Mouse (Mus musculus) testis, adult 2 months (tissue): ENCODE results near the gene Traf3ip1. TPM values are rescaled to one million over a fixed set of nuclear protein-coding genes. Genes with fewer than 3 reads are reported as not detected.
A peak's percentile ranks its signal among the peaks of the same experiment; 100 is the strongest.

Source experiments
- H3K27ac ChIP-seq: fragments of 200-500 bp; 2 replicates; pipeline ENCODE4 v1.5.1; 2012; ENCODE audit warnings: low read depth, low read length; ENCODE audit not compliant: control insufficient read depth, insufficient read depth
- H3K27me3 ChIP-seq: fragments of 200-500 bp; 2 replicates; pipeline ENCODE4 v1.6.1; 2012; ENCODE audit warnings: mild to moderate bottlenecking, low read length, moderate library complexity; ENCODE audit not compliant: control insufficient read depth, insufficient read depth
- H3K36me3 ChIP-seq: fragments of 200-500 bp; 2 replicates; pipeline ENCODE4 v1.6.1; 2012; ENCODE audit warnings: mild to moderate bottlenecking, low read length; ENCODE audit not compliant: control insufficient read depth, insufficient read depth
- H3K4me1 ChIP-seq: fragments of 200-500 bp; 2 replicates; pipeline ENCODE4 v1.6.1; 2012; ENCODE audit warnings: low read length; ENCODE audit not compliant: control insufficient read depth, insufficient read depth
- H3K4me3 ChIP-seq: fragments of 200-500 bp; 2 replicates; pipeline ENCODE4 v1.5.1; 2012; ENCODE audit warnings: low read depth, mild to moderate bottlenecking, low read length, moderate library complexity, mixed read lengths; ENCODE audit not compliant: control insufficient read depth
- CTCF ChIP-seq: fragments of 200-500 bp; IDR thresholded peaks from 2 replicates; pipeline ENCODE4 v1.5.1; 2012; ENCODE audit warnings: low read depth, mild to moderate bottlenecking, inconsistent platforms, low read length, moderate library complexity; ENCODE audit not compliant: control insufficient read depth, insufficient read depth, insufficient replicate concordance
- POLR2A ChIP-seq: fragments of 200-500 bp; IDR thresholded peaks from 2 replicates; pipeline ENCODE4 v1.6.1; 2012; ENCODE audit warnings: low read depth, mild to moderate bottlenecking, inconsistent platforms, low read length, moderate library complexity; ENCODE audit not compliant: control insufficient read depth
- polyA plus RNA-seq: library from polyadenylated mRNA; depleted of rRNA; stranded (reverse); fragments of >200 nt; gene quantifications from 2 replicates; pipeline ENCODE4 v1.2.3, GENCODE M21; 2012

Traf3ip1 gene
- polyA plus RNA-seq, 1 experiment: 32.5 TPM

GRCm38 (mm10) chr1:91533961-91534723, 39.7 kb downstream of the Traf3ip1 start:
- TF ChIP-seq CTCF: peak; percentile 40
- no peak for TF ChIP-seq POLR2A
- Histone ChIP-seq H3K4me3 (no peak overlapping the region), H3K4me1 (peaks cover 4% of the 10 kb centered on the region), H3K36me3 (no peaks in the 10 kb centered on the region), H3K27ac (no peak overlapping the region), H3K27me3 (no peaks in the 10 kb centered on the region)

GRCm38 (mm10) chr1:91537786-91538569, 43.5 kb downstream of the Traf3ip1 start:
- Histone ChIP-seq H3K27me3 (no peaks in the 10 kb centered on the region), H3K4me1 (peaks cover 21% of the 10 kb centered on the region), H3K27ac (no peak overlapping the region), H3K4me3 (peak overlapping the region; percentile 25; the same call in 1 of the 2 replicates), H3K36me3 (peaks cover 4% of the 10 kb centered on the region; the same call in 1 of the 2 replicates)
- no peak for TF ChIP-seq POLR2A

- H3K4me3 ChIP-seq: peak overlapping the region; percentile 14; the same call in 1 of the 2 replicates
- H3K27me3 ChIP-seq: no peaks in the 10 kb centered on the region
- H3K27ac ChIP-seq: no peak overlapping the region
- no peak for TF ChIP-seq POLR2A
- no peak for TF ChIP-seq CTCF
- H3K4me1 ChIP-seq: peaks cover 21% of the 10 kb centered on the region
- H3K36me3 ChIP-seq: peaks cover 4% of the 10 kb centered on the region; the same call in 1 of the 2 replicates
These were observed 44.1 kb downstream of the Traf3ip1 start for GRCm38 (mm10) chr1:91538570-91538929.

- Histone ChIP-seq H3K4me1 (peaks cover 18% of the 10 kb centered on the region), H3K36me3 (peaks cover 4% of the 10 kb centered on the region; the same call in 1 of the 2 replicates), H3K27ac (peak overlapping the region; percentile 90), H3K4me3 (peak overlapping the region; percentile 97), H3K27me3 (no peaks in the 10 kb centered on the region)
- TF ChIP-seq CTCF: no peak
- no peak for TF ChIP-seq POLR2A
These were observed 44.8 kb downstream of the Traf3ip1 start for GRCm38 (mm10) chr1:91539246-91539645.

- no peaks in the 10 kb centered on the region for H3K27me3 ChIP-seq
- H3K27ac ChIP-seq: peak overlapping the region; percentile 90
- TF ChIP-seq CTCF (no peak), POLR2A (no peak)
- peak overlapping the region; percentile 97 for H3K4me3 ChIP-seq
- H3K4me1 ChIP-seq: peaks cover 16% of the 10 kb centered on the region
- H3K36me3 ChIP-seq: peaks cover 4% of the 10 kb centered on the region; the same call in 1 of the 2 replicates
These were observed 45.3 kb downstream of the Traf3ip1 start for GRCm38 (mm10) chr1:91539704-91540270.

- H3K27me3 ChIP-seq: no peaks in the 10 kb centered on the region
- peak within 1 kb of the TSS; percentile 90 for H3K27ac ChIP-seq
- peak; percentile 93 for TF ChIP-seq POLR2A
- no peak for TF ChIP-seq CTCF
- H3K36me3 ChIP-seq: peaks cover 4% of the 10 kb centered on the region; the same call in 1 of the 2 replicates
- H3K4me3 ChIP-seq: peak within 1 kb of the TSS; percentile 97
- peaks cover 16% of the 10 kb centered on the region for H3K4me1 ChIP-seq
These were observed 45.9 kb downstream of the Traf3ip1 start, which contains the start of gene Asb1 for GRCm38 (mm10) chr1:91540271-91540826. Gene Asb1, plus strand, starts transcription at chr1:91540544.

- Histone ChIP-seq H3K27me3 (no peaks in the 10 kb centered on the region), H3K4me1 (peaks cover 16% of the 10 kb centered on the region), H3K27ac (peak overlapping the region; percentile 90), H3K4me3 (peak overlapping the region; percentile 97), H3K36me3 (peaks cover 4% of the 10 kb centered on the region; the same call in 1 of the 2 replicates)
- TF ChIP-seq CTCF (no peak), POLR2A (no peak)
These were observed 46.7 kb downstream of the Traf3ip1 start for GRCm38 (mm10) chr1:91541042-91541592.
